Mouse (Mus musculus) gastrocnemius, postnatal 14 days (tissue): Measurements from ENCODE around the gene Pcdh15. TPM values are rescaled to one million over a fixed set of nuclear protein-coding genes. Genes with fewer than 3 reads are reported as not detected.

Experiments
- DNase-seq: peaks from one replicate; pipeline ENCODE4 v3.0.0; 2021; ENCODE audit warnings: mixed read lengths
- intact Hi-C: fragments of 180-260 bp; cut with DNase I; formaldehyde crosslinking; loops from one replicate; pipeline ENCODE4 v1.15.1; 2025; ENCODE audit warnings: low total_unique reads
- total RNA-seq, 2 experiments: library from RNA; stranded (reverse); gene quantifications; 2 replicates each; pipeline ENCODE4 v1.2.3; 2021

Gene Pcdh15
- total RNA-seq, 2 experiments from 2014 or later: 0.08 to 0.31 TPM

DNA sequence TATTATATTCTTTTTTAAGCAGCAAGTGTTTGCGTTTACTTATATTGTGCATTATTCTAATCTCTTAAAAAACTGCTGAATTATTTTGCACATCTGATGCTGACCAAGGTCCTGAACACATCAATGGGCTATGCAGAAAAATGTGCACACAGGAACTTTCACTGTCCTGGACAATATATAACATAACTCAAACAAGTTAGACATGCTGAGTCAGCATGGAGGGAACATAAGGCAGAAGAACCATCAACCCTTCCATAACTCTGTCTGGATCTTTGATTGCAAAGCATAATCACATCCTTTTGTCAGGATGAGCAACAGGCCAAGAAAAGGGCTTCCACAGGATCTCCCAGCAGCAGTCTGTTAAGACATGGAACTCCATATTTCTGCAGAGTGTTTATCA, 207.5 kb downstream of the Pcdh15 start:
- intact Hi-C loops: no loop called here
- no peak for DNase-seq

DNA sequence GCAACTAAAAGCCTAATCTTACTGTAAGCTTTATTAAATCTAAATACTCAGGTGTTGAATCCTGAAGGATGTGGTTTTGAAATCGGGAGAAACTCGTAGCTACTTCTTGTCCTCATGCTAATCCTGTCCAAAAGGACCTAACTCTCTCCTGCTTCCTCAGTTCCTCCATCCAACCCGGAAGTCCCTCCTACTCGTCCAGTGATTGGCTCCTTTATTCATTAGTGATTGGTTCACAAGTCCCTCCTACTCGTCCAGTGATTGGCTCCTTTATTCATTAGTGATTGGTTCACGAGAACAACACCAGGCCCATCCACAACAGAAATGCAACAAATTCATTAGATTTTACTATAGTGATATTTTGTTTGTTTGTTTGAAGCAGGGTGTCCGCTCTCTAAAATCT, 227.7 kb downstream of the Pcdh15 start:
- no peak for DNase-seq
- intact Hi-C loops: no loop called here

DNA sequence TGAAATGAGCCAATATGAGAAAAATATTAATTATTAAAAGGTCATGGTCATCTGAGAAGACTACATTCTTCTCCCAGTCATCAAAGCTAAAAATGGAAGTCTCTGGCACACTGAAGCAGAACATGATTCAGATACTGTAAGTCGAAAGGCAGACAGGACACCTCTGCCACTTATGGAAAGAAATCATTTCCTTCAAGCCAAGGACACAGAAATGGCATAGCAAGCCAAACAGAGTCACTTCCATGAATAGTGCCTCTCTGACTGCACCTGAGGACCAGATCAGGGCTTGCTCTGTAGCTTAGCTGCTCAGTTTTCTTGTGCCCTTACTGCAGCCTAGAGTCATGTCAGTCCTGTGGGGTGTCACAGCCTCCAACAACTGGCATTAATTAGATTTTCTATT, 234.3 kb downstream of the Pcdh15 start:
- no peak for DNase-seq
- intact Hi-C loops: no loop called here

DNA sequence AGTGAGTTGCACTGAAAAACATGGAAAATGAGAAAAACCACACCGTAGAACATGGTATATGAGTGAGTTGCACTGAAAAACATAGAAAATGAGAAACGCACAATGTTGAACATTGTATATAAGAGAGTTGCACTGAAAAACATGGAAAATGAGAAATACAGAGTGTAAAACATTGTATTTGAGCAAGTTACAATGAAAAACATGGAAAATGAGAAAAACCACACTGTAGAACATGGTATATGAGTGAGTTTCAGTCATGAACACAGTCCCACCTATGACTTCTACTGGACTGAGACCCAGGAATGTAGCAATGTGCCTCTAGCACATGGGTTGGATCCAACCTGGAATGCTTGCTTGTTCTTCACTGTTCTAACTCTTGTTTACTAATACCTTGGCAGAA, 279.9 kb downstream of the Pcdh15 start:
- intact Hi-C loops: no loop called here
- no peak for DNase-seq

GRCm38 (mm10) chr10:73384003-73384402, 284.9 kb downstream of the Pcdh15 start:
- intact Hi-C loops: no loop called here
- no peak for DNase-seq

GRCm38 (mm10) chr10:73400426-73400825, 301.3 kb downstream of the Pcdh15 start:
- no peak for DNase-seq
- intact Hi-C loops: no loop called here

GRCm38 (mm10) chr10:73425408-73425807, 326.3 kb downstream of the Pcdh15 start:
- intact Hi-C loops: no loop called here
- DNase-seq: no peak

- no peak for DNase-seq
- intact Hi-C loops: no loop called here
Observed at GRCm38 (mm10) chr10:73431345-73431744, 332.2 kb downstream of the Pcdh15 start.

GRCm38 (mm10) chr10:73484082-73484481, 384.9 kb downstream of the Pcdh15 start:
- intact Hi-C loops: no loop called here
- DNase-seq: no peak

DNA sequence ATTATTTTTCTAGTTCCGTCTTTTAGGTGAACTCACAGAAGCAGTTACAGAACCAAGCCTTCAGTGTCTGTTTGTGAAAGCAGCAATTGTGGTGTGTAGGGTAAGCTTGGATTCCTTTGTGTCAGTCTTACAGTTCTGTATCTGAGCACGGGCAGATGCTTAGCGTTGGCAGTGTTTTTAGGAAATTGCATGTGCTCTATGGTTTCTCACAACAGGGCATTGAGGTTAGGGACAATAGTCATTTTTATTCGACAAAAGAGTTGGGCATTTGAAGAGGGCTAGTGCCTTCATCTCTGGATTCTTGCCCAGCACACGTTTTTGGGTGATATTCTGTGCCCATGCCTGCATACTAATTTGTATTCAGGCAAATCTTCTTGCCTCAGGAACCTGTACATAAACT, 392.5 kb downstream of the Pcdh15 start:
- DNase-seq: no peak
- intact Hi-C loops: no loop called here

- DNase-seq: no peak
- intact Hi-C loops: no loop called here
Observed at GRCm38 (mm10) chr10:73514846-73515245, 415.7 kb downstream of the Pcdh15 start.

DNA sequence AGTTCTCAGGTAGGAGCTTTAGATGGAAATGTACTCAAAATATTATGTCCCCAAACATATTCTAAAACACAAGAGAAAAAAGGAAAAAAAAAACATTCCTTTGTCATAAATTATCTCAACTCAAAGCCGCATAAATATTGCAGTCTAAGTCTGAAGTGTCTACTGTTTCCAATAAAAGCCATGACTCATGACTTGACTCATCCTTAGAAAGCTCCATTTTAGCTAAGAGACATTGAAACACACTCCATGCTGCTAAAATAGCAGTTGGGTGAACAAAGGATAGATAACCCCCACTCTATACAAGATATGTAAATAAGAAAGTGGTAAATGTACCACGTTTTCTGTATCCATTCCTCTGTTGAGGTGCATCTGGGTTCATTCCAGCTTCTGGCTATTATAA, 416.6 kb downstream of the Pcdh15 start:
- intact Hi-C loops: no loop called here

GRCm38 (mm10) chr10:73519438-73519837, 420.3 kb downstream of the Pcdh15 start:
- intact Hi-C loops: no loop called here
- no peak for DNase-seq

More for the DNA sequence above, 416.6 kb downstream of the Pcdh15 start:
- no peak for DNase-seq

DNA sequence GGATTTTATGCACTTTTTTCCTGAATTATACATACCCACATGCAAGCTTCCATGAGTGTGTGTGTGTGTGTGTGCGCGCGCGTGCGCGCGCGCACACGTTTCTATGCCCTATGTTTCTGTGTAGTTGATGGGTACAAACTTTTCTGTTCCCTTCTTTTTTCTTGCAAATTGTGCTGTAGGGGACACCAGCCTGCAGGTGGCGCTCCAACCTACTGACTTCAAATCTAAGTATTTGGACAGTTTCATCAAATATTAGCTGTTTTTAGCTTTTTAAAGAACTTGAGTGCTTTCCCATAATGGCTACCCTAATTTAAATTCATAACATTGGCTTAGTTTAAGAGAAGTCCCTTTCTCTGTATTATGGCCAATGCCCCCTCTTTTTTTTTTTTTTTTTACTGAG, 453.7 kb downstream of the Pcdh15 start:
- intact Hi-C loops: no loop called here
- DNase-seq: no peak

- intact Hi-C loops: loop anchor here (10.0 kb wide), 1 partner anchor 641 kb away; no protein-coding TSS in a partner anchor
- no peak for DNase-seq
Observed at GRCm38 (mm10) chr10:73564216-73564615, 465.1 kb downstream of the Pcdh15 start.

DNA sequence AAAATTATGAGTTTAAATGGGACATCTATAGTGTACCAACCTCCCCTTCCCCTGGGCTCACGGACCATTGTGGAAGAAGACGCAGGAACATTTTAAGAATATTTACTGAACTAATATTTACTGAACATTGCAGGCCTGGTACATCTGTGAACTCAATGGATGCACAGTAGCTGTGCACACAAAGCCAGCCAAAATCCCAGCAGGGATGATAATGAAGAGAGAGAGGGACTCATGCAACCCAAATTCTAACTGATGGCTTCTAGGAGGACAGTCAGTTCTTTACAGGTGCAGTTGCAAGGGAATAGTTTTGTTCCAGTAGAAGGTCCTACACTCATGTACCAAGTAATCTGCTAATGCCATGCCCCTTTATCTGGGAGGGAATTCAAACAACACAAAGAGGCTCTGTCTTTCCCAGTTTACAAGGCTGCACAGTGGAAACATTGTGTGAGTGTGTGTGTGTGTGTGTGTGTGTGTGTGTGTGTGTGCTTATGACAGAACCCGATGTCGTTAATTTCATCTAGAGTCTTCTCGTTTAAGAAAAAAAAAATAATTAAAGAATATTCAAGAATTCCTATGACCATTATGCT, 475.7 kb downstream of the Pcdh15 start:
- no peak for DNase-seq
- intact Hi-C loops: no loop called here

- DNase-seq: no peak
- intact Hi-C loops: no loop called here
Observed at GRCm38 (mm10) chr10:73667501-73667900, 568.4 kb downstream of the Pcdh15 start.

DNA sequence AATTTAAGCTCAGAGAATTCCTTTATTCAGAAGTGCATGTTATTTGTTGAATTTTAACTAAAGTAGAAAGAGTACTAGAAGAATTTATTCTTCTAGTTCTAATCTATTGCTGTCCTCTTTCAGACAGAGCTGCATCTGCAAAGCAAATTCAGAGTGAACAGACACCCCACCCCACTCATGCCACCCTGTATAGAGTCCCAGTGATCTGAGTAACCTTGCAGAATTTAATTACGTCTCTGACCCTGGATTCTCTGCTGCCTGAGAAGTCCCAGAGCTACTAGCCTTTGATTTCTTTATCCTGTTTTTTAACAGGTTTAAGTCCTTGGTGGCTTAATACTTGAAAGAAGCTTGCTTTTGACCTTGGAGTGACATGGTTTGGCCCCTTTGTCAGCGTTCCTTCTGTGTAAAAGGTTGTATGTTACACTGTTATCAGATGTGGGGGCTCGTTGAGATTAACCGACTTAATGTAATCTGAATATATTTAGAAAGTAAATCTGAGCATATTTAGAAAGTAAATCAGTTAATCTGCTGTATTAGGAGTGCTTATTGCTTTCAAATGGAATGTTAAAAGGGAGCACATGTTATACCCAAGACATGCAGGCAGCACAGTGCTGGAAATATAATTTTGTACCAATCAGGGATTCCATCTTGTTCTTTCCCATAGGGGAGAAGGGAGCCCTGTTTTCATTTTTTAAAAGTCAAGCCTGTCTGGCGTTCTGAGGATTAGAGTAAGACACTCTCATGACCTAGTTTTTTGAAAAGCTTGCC, 601.6 kb downstream of the Pcdh15 start:
- intact Hi-C loops: no loop called here

DNA sequence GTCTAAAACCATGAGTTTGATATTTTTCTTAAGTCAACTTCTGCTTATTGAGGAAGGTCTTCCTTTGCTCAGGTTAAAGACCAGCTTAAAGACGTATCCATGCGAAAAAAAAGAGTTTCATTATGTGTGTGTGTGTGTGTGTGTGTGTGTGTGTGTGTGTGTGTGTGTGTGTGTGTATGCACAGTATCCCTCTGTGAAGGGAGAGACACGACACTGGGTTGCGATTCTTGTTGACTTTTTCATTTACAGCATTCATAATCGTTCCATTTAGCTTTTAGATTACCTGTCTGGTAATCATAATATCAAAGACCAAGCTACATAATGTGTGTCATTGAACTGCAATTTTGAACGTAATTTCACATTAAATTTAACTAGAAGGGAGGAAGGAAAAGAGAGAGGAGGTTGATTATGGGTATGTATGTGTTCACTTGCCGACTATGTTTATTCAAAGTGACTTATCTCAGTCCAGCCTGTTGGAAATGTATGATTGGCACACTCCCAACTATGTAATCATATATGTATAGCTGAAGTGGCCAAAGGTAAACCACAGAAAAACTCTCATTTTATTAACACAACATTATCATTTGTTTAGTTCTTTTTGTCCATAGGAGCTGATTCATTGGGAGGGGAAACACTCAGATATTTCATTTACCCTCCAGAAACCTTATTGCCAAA, 626.6 kb downstream of the Pcdh15 start:
- DNase-seq: no peak
- intact Hi-C loops: no loop called here

More for the DNA sequence above, 601.6 kb downstream of the Pcdh15 start:
- DNase-seq: no peak

GRCm38 (mm10) chr10:73733246-73733645, 634.1 kb downstream of the Pcdh15 start:
- no peak for DNase-seq
- intact Hi-C loops: no loop called here

DNA sequence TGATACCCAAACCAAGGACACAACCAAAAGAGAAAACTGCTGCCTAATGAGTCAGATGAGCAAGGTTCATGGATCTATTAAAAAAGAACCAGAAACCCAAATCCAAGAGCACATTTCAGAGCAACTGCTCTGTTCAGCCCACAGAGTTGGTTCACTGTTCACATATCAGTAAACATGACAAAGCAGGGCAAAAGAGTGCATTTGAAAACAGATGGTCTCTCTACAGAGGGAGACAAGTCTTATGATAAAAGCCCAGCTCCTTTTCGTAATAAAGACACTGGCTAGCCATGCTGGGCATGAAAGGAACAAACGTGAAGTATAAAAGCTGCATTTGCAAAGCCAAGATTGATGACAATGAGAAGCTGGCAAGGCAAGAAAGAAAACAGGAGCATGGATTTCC, 649.9 kb downstream of the Pcdh15 start:
- DNase-seq: no peak
- intact Hi-C loops: no loop called here
